Mouse (Mus musculus) adrenal gland, postnatal 36 days (tissue): ENCODE results near the gene Gramd1b. TPM values are rescaled to one million over a fixed set of nuclear protein-coding genes. Genes with fewer than 3 reads are reported as not detected.

Experiments used
- DNase-seq, 2 experiments: peaks; one replicate each; pipeline ENCODE4 v3.0.0; 2021; ENCODE audit warnings: mixed read lengths in 1 of 2
- total RNA-seq, 2 experiments: library from RNA; stranded (reverse); gene quantifications; 2 replicates each; pipeline ENCODE4 v1.2.3; 2021

Gene Gramd1b
- total RNA-seq, 2 experiments from 2014 or later = 613 to 822 TPM

GRCm38 (mm10) chr9:40400171-40400570 is 131.0 kb downstream of the Gramd1b start:
- no peak for DNase-seq

GRCm38 (mm10) chr9:40399359-40399932 is 131.7 kb downstream of the Gramd1b start:
- DNase-seq = no peak

- DNase-seq = no peak
Measured at GRCm38 (mm10) chr9:40397471-40398245, 133.5 kb downstream of the Gramd1b start.

- peak in 1 of 2 experiments; percentile 66 for DNase-seq
Measured at GRCm38 (mm10) chr9:40397036-40397435, 134.1 kb downstream of the Gramd1b start.

GRCm38 (mm10) chr9:40396171-40396570 is 135.0 kb downstream of the Gramd1b start:
- DNase-seq = no peak

- peak; percentile 65 to 74 for DNase-seq
Measured at GRCm38 (mm10) chr9:40391852-40392695, 139.1 kb downstream of the Gramd1b start.

GRCm38 (mm10) chr9:40391359-40391758 is 139.8 kb downstream of the Gramd1b start:
- DNase-seq = peak in 1 of 2 experiments; percentile 15

- DNase-seq = peak; percentile 82 to 83
Measured at GRCm38 (mm10) chr9:40390904-40391303, 140.3 kb downstream of the Gramd1b start.

GRCm38 (mm10) chr9:40390396-40390760 is 140.8 kb downstream of the Gramd1b start:
- DNase-seq = no peak

- DNase-seq = peak in 1 of 2 experiments; percentile 14
Measured at GRCm38 (mm10) chr9:40389669-40390395, 141.4 kb downstream of the Gramd1b start.

- DNase-seq = peak in 1 of 2 experiments; percentile 20
Measured at GRCm38 (mm10) chr9:40389175-40389574, 142.0 kb downstream of the Gramd1b start.

- DNase-seq = peak in 1 of 2 experiments; percentile 20
Measured at GRCm38 (mm10) chr9:40384781-40385180, 146.4 kb downstream of the Gramd1b start.

- peak in 1 of 2 experiments; percentile 14 for DNase-seq
Measured at GRCm38 (mm10) chr9:40382508-40382907, 148.7 kb downstream of the Gramd1b start.

GRCm38 (mm10) chr9:40381416-40382411 is 149.5 kb downstream of the Gramd1b start:
- DNase-seq = peak; percentile 78 to 81

GRCm38 (mm10) chr9:40376711-40377410 is 154.3 kb downstream of the Gramd1b start:
- DNase-seq = no peak

GRCm38 (mm10) chr9:40376139-40376541 is 155.0 kb downstream of the Gramd1b start:
- DNase-seq = peak in 1 of 2 experiments; percentile 68

GRCm38 (mm10) chr9:40375518-40375917 is 155.7 kb downstream of the Gramd1b start:
- DNase-seq = no peak

GRCm38 (mm10) chr9:40374992-40375391 is 156.2 kb downstream of the Gramd1b start:
- DNase-seq = no peak

- DNase-seq = no peak
Measured at GRCm38 (mm10) chr9:40374533-40374971, 156.6 kb downstream of the Gramd1b start.

- DNase-seq = peak in 1 of 2 experiments; percentile 7
Measured at GRCm38 (mm10) chr9:40374052-40374451, 157.1 kb downstream of the Gramd1b start.
